In the genomic region with DNA sequence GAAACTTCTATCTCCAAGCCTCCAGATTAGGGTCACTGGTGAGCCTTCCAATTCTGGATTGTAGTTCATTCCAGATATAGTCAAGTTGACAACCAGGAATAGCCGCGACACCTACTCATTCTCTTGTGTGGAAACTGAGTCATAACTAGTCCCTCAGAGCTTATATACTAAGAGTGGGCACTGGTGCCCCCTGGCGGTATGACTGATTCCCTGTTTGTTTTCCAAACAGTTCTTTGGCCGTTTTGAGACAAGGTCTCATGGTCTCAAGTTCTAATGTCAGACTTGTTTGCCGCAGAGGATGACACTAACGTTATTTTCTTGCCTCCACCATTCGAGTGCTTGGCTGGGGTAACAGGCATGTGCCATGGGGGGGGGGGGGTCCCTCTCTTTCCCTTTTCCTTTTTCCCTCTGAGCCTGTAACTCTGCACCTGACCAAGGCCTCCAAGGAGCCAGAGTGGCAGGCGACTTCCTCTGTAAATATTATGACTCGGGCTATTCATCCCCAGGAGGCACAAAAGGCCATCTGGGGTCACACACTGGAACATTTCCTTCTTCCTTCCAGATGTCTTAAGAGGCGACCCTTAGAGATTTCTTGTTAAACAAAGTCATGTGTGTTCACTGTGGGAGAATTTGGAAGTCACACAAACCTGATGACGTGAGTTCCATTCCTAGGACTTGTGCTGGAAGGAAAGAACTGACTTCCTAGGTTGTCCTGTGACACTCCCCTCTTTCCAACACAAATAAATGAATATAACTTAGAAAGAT, we compare ENCODE assay signal across 8 mouse cellular contexts. TPM values are rescaled to one million over a fixed set of nuclear protein-coding genes. Genes with fewer than 3 reads are reported as not detected.
DNase-seq lines count a peak whose midpoint lies in the region; ATAC-seq and TF ChIP-seq lines count a peak whose summit lies in the region.

No protein-coding gene starts in this region.

- H3K9me3 ChIP-seq in hindbrain, embryonic 10.5 days: no peaks in the 10 kb centered on the region
- H3K9me3 ChIP-seq in hindbrain, embryonic 16.5 days (ENCODE audit: control insufficient read depth, low read length): no peaks in the 10 kb centered on the region
- no peaks in the 10 kb centered on the region for H3K9me3 ChIP-seq in hindbrain, embryonic 13.5 days
- H3K9me3 ChIP-seq in midbrain, postnatal 0 days (ENCODE audit: low read length): no peaks in the 10 kb centered on the region

- no peak overlapping the region for H3K9ac ChIP-seq in hindbrain, embryonic 16.5 days (ENCODE audit: low read depth, low read length)
- no peak overlapping the region for H3K9ac ChIP-seq in hindbrain, embryonic 13.5 days
- H3K9ac ChIP-seq in midbrain, postnatal 0 days (replicated peaks; ENCODE audit: low read length, poor library complexity, severe bottlenecking): no peak overlapping the region

- no peak overlapping the region for H3K4me3 ChIP-seq in hindbrain, embryonic 10.5 days
- H3K4me3 ChIP-seq in hindbrain, embryonic 16.5 days (ENCODE audit: low read length): no peak overlapping the region
- H3K4me3 ChIP-seq in hindbrain, embryonic 13.5 days: no peak overlapping the region
- no peak overlapping the region for H3K4me3 ChIP-seq in midbrain, postnatal 0 days (ENCODE audit: low read depth, low read length)

- no peak for ATAC-seq in hindbrain, embryonic 16.5 days
- no peak for ATAC-seq in hindbrain, embryonic 13.5 days (ENCODE audit: low FRiP score)
- ATAC-seq in midbrain, postnatal 0 days (ENCODE audit: low FRiP score): no peak

- DNase-seq in hindbrain, embryonic 10.5 days (ENCODE audit: low spot score): peak; percentile 71
- DNase-seq in adrenal gland, postnatal 36 days: peak; percentile 83 to 89
- DNase-seq in forelimb bud, embryonic 11.5 days (ENCODE audit: low read depth, low spot score): peak; percentile 67
- DNase-seq in left cerebral cortex, postnatal 14 days (ENCODE audit: low spot score in 2 of 2): peak; percentile 81 to 85
- peak; percentile 76 for DNase-seq in midbrain, postnatal 0 days (ENCODE audit: low spot score)
- DNase-seq in thymus, postnatal 10 days (ENCODE audit: low spot score in 2 of 2): peak; percentile 60 to 81

- H3K27ac ChIP-seq in hindbrain, embryonic 10.5 days: peak overlapping the region; percentile 24; the same call in 1 of the 2 replicates
- no peak overlapping the region for H3K27ac ChIP-seq in hindbrain, embryonic 16.5 days (ENCODE audit: low read depth, low read length)
- peak overlapping the region; percentile 45; the same call in 1 of the 2 replicates for H3K27ac ChIP-seq in hindbrain, embryonic 13.5 days
- peak overlapping the region; percentile 32; the same call in 1 of the 2 replicates for H3K27ac ChIP-seq in midbrain, postnatal 0 days (ENCODE audit: low read depth, low read length)

- WGBS in hindbrain, embryonic 10.5 days: 38% methylated on average over 11 of the region's 11 CpGs
- 36% methylated on average over 11 of the region's 11 CpGs for WGBS in hindbrain, embryonic 16.5 days
- 37% methylated on average over 11 of the region's 11 CpGs for WGBS in hindbrain, embryonic 13.5 days
- 36% methylated on average over 11 of the region's 11 CpGs for WGBS in midbrain, postnatal 0 days

- peaks cover 49% of the 10 kb centered on the region for H3K27me3 ChIP-seq in hindbrain, embryonic 10.5 days (ENCODE audit: insufficient read depth, poor library complexity, severe bottlenecking)
- H3K27me3 ChIP-seq in hindbrain, embryonic 16.5 days (replicated peaks; ENCODE audit: control insufficient read depth, insufficient read depth, low read length): peaks cover 2% of the 10 kb centered on the region; the same call in 1 of the 2 replicates
- peaks cover 27% of the 10 kb centered on the region for H3K27me3 ChIP-seq in hindbrain, embryonic 13.5 days
- H3K27me3 ChIP-seq in midbrain, postnatal 0 days (ENCODE audit: insufficient read depth, low read length): 0 out of 2 replicates have a peak, but pooled peaks cover 8% of the 10 kb centered on the region

- H3K4me2 ChIP-seq in hindbrain, embryonic 16.5 days (ENCODE audit: low read length): no peak overlapping the region
- H3K4me2 ChIP-seq in hindbrain, embryonic 13.5 days: no peak overlapping the region
- no peak overlapping the region for H3K4me2 ChIP-seq in midbrain, postnatal 0 days (ENCODE audit: low read depth, low read length, poor library complexity, severe bottlenecking)

- H3K36me3 ChIP-seq in hindbrain, embryonic 10.5 days: peaks cover 11% of the 10 kb centered on the region
- peaks cover 10% of the 10 kb centered on the region for H3K36me3 ChIP-seq in hindbrain, embryonic 16.5 days (ENCODE audit: control insufficient read depth, insufficient read depth, low read length)
- H3K36me3 ChIP-seq in hindbrain, embryonic 13.5 days: peaks cover 14% of the 10 kb centered on the region
- peaks cover 13% of the 10 kb centered on the region for H3K36me3 ChIP-seq in midbrain, postnatal 0 days (ENCODE audit: insufficient read depth, low read length)

- TF ChIP-seq CTCF in midbrain, postnatal 0 days (IDR thresholded peaks at IDR 0.05): peak; percentile 77

- intact Hi-C loops in left cerebral cortex, postnatal 14 days (cut with DNase I): loop anchor here (2.0 to 10.0 kb wide), 2 partner anchors 31 to 47 kb away; a partner anchor contains a TSS

- H3K4me1 ChIP-seq in hindbrain, embryonic 10.5 days (replicated peaks): peaks cover 36% of the 10 kb centered on the region
- H3K4me1 ChIP-seq in hindbrain, embryonic 16.5 days (ENCODE audit: control insufficient read depth, insufficient read depth, low read depth, low read length): peaks cover 17% of the 10 kb centered on the region
- peaks cover 31% of the 10 kb centered on the region for H3K4me1 ChIP-seq in hindbrain, embryonic 13.5 days (replicated peaks)
- 0 out of 2 replicates have a peak, but pooled peaks cover 2% of the 10 kb centered on the region for H3K4me1 ChIP-seq in midbrain, postnatal 0 days (ENCODE audit: insufficient read depth, low read length)

RNA-seq across cellular contexts. Expression of a gene that starts 2.3 kb away (rescaled TPM):
- polyA plus RNA-seq in hindbrain, embryonic 10.5 days (2016; fragmentation: Nextera tagmentation; extraction: Ambion mirVana): 24.8 and 70.3 TPM in 2 replicates
- 622 and 635 TPM in 2 replicates for polyA plus RNA-seq in hindbrain, embryonic 16.5 days (2015; fragmentation: Nextera tagmentation; extraction: Ambion mirVana)
- 10 to 100 TPM; 68.6 to 78.2 TPM for total RNA-seq in adrenal gland, postnatal 36 days (2021)
- polyA plus RNA-seq in hindbrain, embryonic 13.5 days (2015; fragmentation: Nextera tagmentation; extraction: Ambion mirVana): 352 and 355 TPM in 2 replicates
- total RNA-seq in left cerebral cortex, postnatal 14 days (2021): 100 to 1,000 TPM; 926 to 947 TPM
- total RNA-seq in midbrain, postnatal 0 days (2014; rRNA removed): 649 and 670 TPM in 2 replicates
- polyA plus RNA-seq in midbrain, postnatal 0 days (2015; fragmentation: Nextera tagmentation; extraction: Ambion mirVana): 726 and 813 TPM in 2 replicates

RNA-seq across cellular contexts. Expression of a gene that starts 8.6 kb away (rescaled TPM):
- polyA plus RNA-seq in hindbrain, embryonic 10.5 days (2016; fragmentation: Nextera tagmentation; extraction: Ambion mirVana): 35.0 and 40.6 TPM in 2 replicates
- 48.6 and 49.9 TPM in 2 replicates for polyA plus RNA-seq in hindbrain, embryonic 16.5 days (2015; fragmentation: Nextera tagmentation; extraction: Ambion mirVana)
- total RNA-seq in adrenal gland, postnatal 36 days (2021): 100 to 1,000 TPM; 119 to 155 TPM
- 40.8 and 44.5 TPM in 2 replicates for polyA plus RNA-seq in hindbrain, embryonic 13.5 days (2015; fragmentation: Nextera tagmentation; extraction: Ambion mirVana)
- 10 to 100 TPM; 36.3 to 36.5 TPM for total RNA-seq in left cerebral cortex, postnatal 14 days (2021)
- 27.8 and 29.2 TPM in 2 replicates for total RNA-seq in midbrain, postnatal 0 days (2014; rRNA removed)
- 43.7 and 45.8 TPM in 2 replicates for polyA plus RNA-seq in midbrain, postnatal 0 days (2015; fragmentation: Nextera tagmentation; extraction: Ambion mirVana)

RNA-seq across cellular contexts. Expression of a gene that starts 24.3 kb away (rescaled TPM):
- polyA plus RNA-seq in hindbrain, embryonic 10.5 days (2016; fragmentation: Nextera tagmentation; extraction: Ambion mirVana): 73.4 and 82.1 TPM in 2 replicates
- 115 and 118 TPM in 2 replicates for polyA plus RNA-seq in hindbrain, embryonic 16.5 days (2015; fragmentation: Nextera tagmentation; extraction: Ambion mirVana)
- 10 to 100 TPM; 35.6 to 51.5 TPM for total RNA-seq in adrenal gland, postnatal 36 days (2021)
- polyA plus RNA-seq in hindbrain, embryonic 13.5 days (2015; fragmentation: Nextera tagmentation; extraction: Ambion mirVana): 90.0 and 94.1 TPM in 2 replicates
- 100 to 1,000 TPM; 162 to 174 TPM for total RNA-seq in left cerebral cortex, postnatal 14 days (2021)
- total RNA-seq in midbrain, postnatal 0 days (2014; rRNA removed): 141 and 159 TPM in 2 replicates
- polyA plus RNA-seq in midbrain, postnatal 0 days (2015; fragmentation: Nextera tagmentation; extraction: Ambion mirVana): 102 and 113 TPM in 2 replicates

RNA-seq across cellular contexts. Expression of a gene that starts 28.7 kb away (rescaled TPM):
- polyA plus RNA-seq in hindbrain, embryonic 10.5 days (2016; fragmentation: Nextera tagmentation; extraction: Ambion mirVana): 0.63 and 0.69 TPM in 2 replicates
- polyA plus RNA-seq in hindbrain, embryonic 16.5 days (2015; fragmentation: Nextera tagmentation; extraction: Ambion mirVana): 0.19 and 0.42 TPM in 2 replicates
- 1 to 10 TPM in 1 of 2 experiments, under 1 TPM in 1; 0.33 to 1.2 TPM for total RNA-seq in adrenal gland, postnatal 36 days (2021)
- 0.14 and 0.23 TPM in 2 replicates for polyA plus RNA-seq in hindbrain, embryonic 13.5 days (2015; fragmentation: Nextera tagmentation; extraction: Ambion mirVana)
- 1 to 10 TPM; 1.0 to 1.7 TPM for total RNA-seq in left cerebral cortex, postnatal 14 days (2021)
- total RNA-seq in midbrain, postnatal 0 days (2014; rRNA removed): 0.77 and 1.5 TPM in 2 replicates
- 0.21 and 0.39 TPM in 2 replicates for polyA plus RNA-seq in midbrain, postnatal 0 days (2015; fragmentation: Nextera tagmentation; extraction: Ambion mirVana)

RNA-seq across cellular contexts. Expression of a gene that starts 33.8 kb away (rescaled TPM):
- not detected in 2 replicates for polyA plus RNA-seq in hindbrain, embryonic 10.5 days (2016; fragmentation: Nextera tagmentation; extraction: Ambion mirVana)
- polyA plus RNA-seq in hindbrain, embryonic 16.5 days (2015; fragmentation: Nextera tagmentation; extraction: Ambion mirVana): 0.19 TPM in 1 of 2 replicates, not detected in the other
- not detected for total RNA-seq in adrenal gland, postnatal 36 days (2021)
- not detected in 2 replicates for polyA plus RNA-seq in hindbrain, embryonic 13.5 days (2015; fragmentation: Nextera tagmentation; extraction: Ambion mirVana)
- not detected for total RNA-seq in left cerebral cortex, postnatal 14 days (2021)
- not detected in 2 replicates for total RNA-seq in midbrain, postnatal 0 days (2014; rRNA removed)
- not detected in 2 replicates for polyA plus RNA-seq in midbrain, postnatal 0 days (2015; fragmentation: Nextera tagmentation; extraction: Ambion mirVana)
